In genomic region chr8:88284738-88285137, GRCm38 (mm10) we compare ENCODE assay signal across 12 mouse cellular contexts. TPM values are rescaled to one million over a fixed set of nuclear protein-coding genes. Genes with fewer than 3 reads are reported as not detected.
A peak's percentile ranks its signal among the peaks of the same experiment; 100 is the strongest.
DNase-seq lines count a peak whose midpoint lies in the region; ATAC-seq and TF ChIP-seq lines count a peak whose summit lies in the region.
"Had no signal": no experiment of that assay in that cellular context is flagged by ENCODE, and none has a peak within 500 bp of the region (broad histone marks: within the 10 kb centered on the region; RNA-seq: fewer than 3 reads in every experiment).

No protein-coding gene starts in this region.

- H3K9me3 ChIP-seq in heart, embryonic 12.5 days (replicated peaks): no peaks in the 10 kb centered on the region
- H3K9me3 ChIP-seq: lung, embryonic 15.5 days; midbrain, embryonic 12.5 days had no signal

- TF ChIP-seq POLR2A in embryonic fibroblast, embryonic 13.5 days (IDR thresholded peaks at IDR 0.05; ENCODE audit: low read depth, low read length): 0 out of 2 replicates have a peak, but pooled peaks have one; percentile 44

- ATAC-seq in heart, embryonic 12.5 days (ENCODE audit: insufficient number of reproducible peaks, low FRiP score): 0 out of 2 replicates have a peak, but pooled peaks have one; percentile 5

- WGBS in heart, embryonic 12.5 days: 48% methylated on average over 7 of the region's 7 CpGs

- no peak overlapping the region for H3K27ac ChIP-seq in heart, embryonic 12.5 days (ENCODE audit: poor library complexity, severe bottlenecking)
- peak overlapping the region; percentile 66 for H3K27ac ChIP-seq in embryonic fibroblast, embryonic 13.5 days (ENCODE audit: insufficient read depth, low read length)
- H3K27ac ChIP-seq: lung, embryonic 15.5 days; midbrain, embryonic 12.5 days had no signal

- no peaks in the 10 kb centered on the region; the same call in 1 of the 2 replicates for H3K27me3 ChIP-seq in heart, embryonic 12.5 days (replicated peaks)
- H3K27me3 ChIP-seq: lung, embryonic 15.5 days; midbrain, embryonic 12.5 days had no signal

- H3K36me3 ChIP-seq in heart, embryonic 12.5 days: no peaks in the 10 kb centered on the region
- H3K36me3 ChIP-seq: lung, embryonic 15.5 days; midbrain, embryonic 12.5 days had no signal

- H3K4me1 ChIP-seq in heart, embryonic 12.5 days (replicated peaks): peaks cover 50% of the 10 kb centered on the region
- H3K4me1 ChIP-seq in embryonic fibroblast, embryonic 13.5 days (ENCODE audit: control insufficient read depth, insufficient read depth, low read length): peaks cover 12% of the 10 kb centered on the region; the same call in 1 of the 2 replicates

- no peak for TF ChIP-seq CTCF in embryonic fibroblast, embryonic 13.5 days (IDR thresholded peaks at IDR 0.05; ENCODE audit: borderline replicate concordance, insufficient read depth, low read length)

- H3K4me3 ChIP-seq in heart, embryonic 12.5 days: no peak overlapping the region
- H3K4me3 ChIP-seq in embryonic fibroblast, embryonic 13.5 days (ENCODE audit: insufficient read depth, low read length): no peak overlapping the region
- H3K4me3 ChIP-seq: lung, embryonic 15.5 days; midbrain, embryonic 12.5 days had no signal

- no peak overlapping the region for H3K9ac ChIP-seq in heart, embryonic 12.5 days
- H3K9ac ChIP-seq: lung, embryonic 15.5 days; midbrain, embryonic 12.5 days had no signal

- intact Hi-C loops in heart, postnatal 25 days (cut with DNase I): no loop called here

- DNase-seq in heart, postnatal 25 days (ENCODE audit: low spot score): no peak
- peak; percentile 47 for DNase-seq in thymus, postnatal 4 days
- no peak for DNase-seq in thymus, adult 18-20 months
- DNase-seq in cerebellum, postnatal 25 days: no peak
- no peak for DNase-seq in frontal cortex, postnatal 25 days (ENCODE audit: low spot score in 2 of 2)
- DNase-seq in layer of hippocampus, postnatal 36 days: no peak
- DNase-seq: cerebellum, adult 2 months; kidney, postnatal 4 days had no signal

- no peak overlapping the region for H3K4me2 ChIP-seq in heart, embryonic 12.5 days
- H3K4me2 ChIP-seq: lung, embryonic 15.5 days; midbrain, embryonic 12.5 days had no signal

RNA-seq across cellular contexts. Expression of gene Adcy7, which starts 12.5 kb away (rescaled TPM):
- polyA plus RNA-seq in heart, embryonic 12.5 days (2016; fragmentation: Nextera tagmentation; extraction: Ambion mirVana): 3.8 and 4.1 TPM in 2 replicates
- total RNA-seq in heart, postnatal 25 days (2021): 1 to 10 TPM; 7.0 to 8.8 TPM
- 13.3 and 16.1 TPM in 2 replicates for polyA plus RNA-seq in embryonic fibroblast, embryonic 13.5 days (2011; ENCODE audit: insufficient read length, low read depth, missing spikeins)
- total RNA-seq in layer of hippocampus, postnatal 36 days (2021): 1 to 10 TPM; 1.9 to 3.0 TPM
